ENCODE assay signal across 26 mouse cellular contexts in genomic region chr10:101117158-101117557, GRCm38 (mm10).
"Had no signal": no experiment of that assay in that cellular context is flagged by ENCODE, and none has a peak within 500 bp of the region (broad histone marks: within the 10 kb centered on the region; RNA-seq: fewer than 3 reads in every experiment).

No protein-coding gene starts in this region.

- ATAC-seq: hindbrain, embryonic 16.5 days; inflammation-experienced regulatory T-cells, adult 6 months; intestine, embryonic 15.5 days; intestine, postnatal 0 days; liver, embryonic 12.5 days had no signal

- H3K4me1 ChIP-seq: heart, embryonic 13.5 days; heart, embryonic 15.5 days; intestine, embryonic 15.5 days; limb, embryonic 13.5 days; limb, embryonic 15.5 days; liver, embryonic 12.5 days had no signal

- H3K27ac ChIP-seq: gastrocnemius, adult 2 months; heart, adult 2 months; heart, embryonic 13.5 days; heart, embryonic 15.5 days; hindbrain, embryonic 14.5 days; intestine, embryonic 15.5 days; layer of hippocampus, adult 2 months; limb, embryonic 13.5 days; limb, embryonic 15.5 days; liver, embryonic 12.5 days had no signal

- H3K36me3 ChIP-seq: heart, embryonic 13.5 days; heart, embryonic 15.5 days; intestine, embryonic 15.5 days; limb, embryonic 13.5 days; limb, embryonic 15.5 days; liver, embryonic 12.5 days had no signal

- DNase-seq: gastrocnemius, adult 2 months; gastrocnemius, postnatal 10 days; gastrocnemius, postnatal 25 days; heart, adult 11 months; heart, adult 2 months; heart, postnatal 14 days; heart, postnatal 36 days; kidney, adult 18-20 months; kidney, adult 8-10 months; kidney, postnatal 10 days; kidney, postnatal 25 days; kidney, postnatal 4 days; layer of hippocampus, postnatal 36 days; left cerebral cortex, postnatal 4 days had no signal

- H3K9me3 ChIP-seq: heart, embryonic 13.5 days; heart, embryonic 15.5 days; intestine, embryonic 15.5 days; limb, embryonic 13.5 days; limb, embryonic 15.5 days; liver, embryonic 12.5 days had no signal

- H3K4me2 ChIP-seq: heart, embryonic 11.5 days; heart, embryonic 13.5 days; heart, embryonic 15.5 days; hindbrain, embryonic 14.5 days; intestine, embryonic 15.5 days; limb, embryonic 13.5 days; limb, embryonic 15.5 days; liver, embryonic 12.5 days had no signal

- H3K27me3 ChIP-seq: heart, embryonic 13.5 days; heart, embryonic 15.5 days; intestine, embryonic 15.5 days; limb, embryonic 13.5 days; limb, embryonic 15.5 days; liver, embryonic 12.5 days had no signal

- H3K9ac ChIP-seq: heart, embryonic 13.5 days; heart, embryonic 15.5 days; hindbrain, embryonic 14.5 days; intestine, embryonic 15.5 days; limb, embryonic 13.5 days; limb, embryonic 15.5 days; liver, embryonic 12.5 days had no signal

- H3K4me3 ChIP-seq: gastrocnemius, adult 2 months; heart, adult 2 months; heart, embryonic 13.5 days; heart, embryonic 15.5 days; intestine, embryonic 15.5 days; layer of hippocampus, adult 2 months; limb, embryonic 13.5 days; limb, embryonic 15.5 days; liver, embryonic 12.5 days had no signal
